Mouse (Mus musculus): Measurements from ENCODE around the gene Eln.
A peak's percentile ranks its signal among the peaks of the same experiment; 100 is the strongest.

Gene Eln

DNA sequence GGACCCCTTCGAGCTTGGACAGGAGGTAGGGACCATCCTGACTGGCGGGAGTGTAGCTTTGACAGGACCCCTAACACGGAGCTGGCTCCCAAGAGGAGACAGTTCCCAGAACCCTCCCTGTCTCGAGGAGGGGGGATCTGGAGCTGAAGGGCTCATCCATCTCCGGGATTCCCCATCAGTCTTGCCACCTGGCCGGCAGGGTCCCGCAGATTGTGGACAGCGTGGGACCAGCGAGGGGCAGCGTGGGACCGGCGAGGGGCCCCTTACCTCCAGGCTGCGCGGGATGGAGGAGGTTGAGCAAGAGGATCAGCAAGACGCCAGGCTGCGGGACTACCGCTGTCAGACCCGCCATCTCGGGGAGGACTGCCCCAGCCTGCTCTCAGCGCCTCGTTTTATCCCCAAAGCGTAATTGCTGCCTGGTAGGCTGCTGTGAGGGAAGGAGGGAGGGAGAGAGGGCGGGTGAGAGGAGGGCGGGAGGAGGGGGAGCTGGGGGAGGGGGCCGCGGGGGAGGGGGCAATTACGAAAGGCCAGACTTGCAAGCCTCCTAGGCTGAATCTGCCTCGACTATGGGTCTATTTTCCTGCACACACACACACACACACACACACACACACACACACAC lies at the start of gene Eln:
Eln (minus strand) TSS at position 434 of the 622 bp plus-strand sequence.
- DNase-seq (ENCODE audit: low spot score) = peak; percentile 58

DNA sequence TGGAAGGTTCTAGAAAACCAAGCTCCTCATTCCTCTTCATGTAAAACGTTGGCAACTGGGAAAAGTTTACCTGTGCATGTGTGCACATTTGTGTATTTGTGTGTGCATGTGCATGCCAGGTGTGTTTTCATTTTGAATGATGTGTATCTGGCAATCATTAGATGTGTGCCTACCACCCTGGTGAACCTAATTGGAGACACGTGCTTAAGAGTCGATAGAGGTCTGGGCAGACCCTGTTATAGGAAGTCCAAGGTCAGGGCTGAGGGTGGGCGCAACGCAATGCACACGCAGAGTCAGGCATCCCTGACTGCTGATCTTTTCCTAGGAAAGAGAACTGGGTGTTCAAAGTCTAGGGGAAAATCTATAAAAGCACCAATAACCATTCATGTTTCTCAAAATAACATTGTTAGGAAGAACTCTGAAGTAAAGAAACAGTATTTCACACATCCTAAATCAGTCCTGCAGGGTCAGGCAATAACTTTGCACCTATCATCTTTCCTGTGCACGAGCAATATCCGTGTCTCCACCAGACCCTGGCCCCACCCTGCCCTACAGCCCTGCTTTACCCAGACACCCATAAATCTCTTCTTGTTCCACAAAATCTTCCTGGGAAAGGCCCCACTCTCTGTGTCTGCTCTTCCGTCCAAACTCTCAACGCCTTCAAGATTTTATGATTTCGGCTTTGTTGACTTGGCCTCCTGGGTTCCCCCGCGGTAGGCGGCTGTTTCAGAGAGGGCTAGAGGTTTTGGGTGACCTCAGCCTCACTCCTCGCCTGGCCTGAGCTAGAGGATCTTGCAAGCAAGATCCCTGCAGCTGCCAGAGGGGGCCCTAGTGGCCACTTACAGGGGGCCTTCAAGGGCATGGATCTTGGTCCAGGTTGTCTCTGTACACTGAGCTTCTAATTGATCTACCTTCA lies 43.2 kb upstream of the Eln start:
- DNase-seq (ENCODE audit: low spot score) = peak; percentile 37

- peak; percentile 73 for DNase-seq (ENCODE audit: low spot score)
Measured at GRCm38 (mm10) chr5:134788237-134788636, 41.1 kb upstream of the Eln start.

- DNase-seq (ENCODE audit: low spot score) = no peak
Measured at GRCm38 (mm10) chr5:134785691-134786371, 38.7 kb upstream of the Eln start.

GRCm38 (mm10) chr5:134783794-134784193 lies 36.7 kb upstream of the Eln start:
- no peak for DNase-seq (ENCODE audit: low spot score)

DNA sequence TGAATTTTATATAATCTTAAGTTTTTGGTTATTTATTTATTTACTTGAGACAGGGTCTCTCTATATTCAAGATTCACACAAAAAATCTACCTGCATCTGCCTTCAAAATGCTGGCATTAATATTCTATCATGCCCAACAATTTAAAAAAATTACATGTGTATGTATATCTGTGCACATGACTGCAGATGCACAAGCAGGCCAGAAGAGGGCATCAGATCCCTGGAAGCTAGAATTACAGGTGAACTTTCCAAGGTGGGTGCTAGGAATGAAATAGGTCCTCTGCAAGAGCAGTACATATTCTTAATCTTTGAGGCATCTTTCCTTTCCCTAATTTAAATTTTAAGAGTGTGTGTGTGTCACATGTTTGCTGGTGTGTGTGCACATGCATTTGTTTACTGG lies 33.8 kb upstream of the Eln start:
- no peak for DNase-seq (ENCODE audit: low spot score)

DNA sequence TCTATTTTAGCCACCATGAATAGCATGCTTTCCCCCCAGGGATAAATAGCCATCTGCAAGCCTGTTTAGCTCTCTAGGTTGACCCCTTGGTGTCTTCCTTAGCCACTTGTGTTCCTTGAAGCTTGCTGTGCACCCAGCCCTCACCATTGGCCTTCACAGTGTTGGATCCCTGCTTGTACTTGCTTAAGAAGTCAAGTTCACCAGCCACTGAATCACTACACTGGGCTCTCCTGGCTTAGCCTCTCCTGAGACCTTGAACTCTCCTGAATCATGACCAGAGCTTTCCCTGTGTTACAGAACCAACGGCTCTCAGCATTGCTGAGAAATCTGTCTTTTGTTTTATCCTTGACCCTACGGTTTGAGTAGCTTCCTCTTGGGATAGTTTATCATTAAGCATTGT lies 33.0 kb upstream of the Eln start:
- DNase-seq (ENCODE audit: low spot score) = no peak

DNA sequence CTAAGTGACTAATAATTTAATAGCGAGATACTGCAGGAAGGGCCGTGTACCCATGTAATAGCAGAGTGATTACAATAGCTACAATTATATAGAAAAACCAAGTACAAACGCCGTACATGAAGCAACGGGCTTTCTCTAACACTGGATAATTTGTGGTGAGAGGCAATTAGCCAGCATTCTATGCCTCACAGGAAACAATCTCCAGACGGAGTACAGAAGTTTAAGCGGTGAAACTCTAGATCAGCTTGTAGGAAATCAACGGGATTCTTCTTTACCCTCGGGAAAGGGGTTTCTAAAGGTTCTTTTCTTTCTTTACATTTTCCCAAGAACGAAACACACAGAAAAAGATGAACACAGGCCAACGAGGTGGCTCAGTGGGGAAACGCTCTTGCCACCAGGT lies 29.4 kb upstream of the Eln start:
- DNase-seq (ENCODE audit: low spot score) = no peak

DNA sequence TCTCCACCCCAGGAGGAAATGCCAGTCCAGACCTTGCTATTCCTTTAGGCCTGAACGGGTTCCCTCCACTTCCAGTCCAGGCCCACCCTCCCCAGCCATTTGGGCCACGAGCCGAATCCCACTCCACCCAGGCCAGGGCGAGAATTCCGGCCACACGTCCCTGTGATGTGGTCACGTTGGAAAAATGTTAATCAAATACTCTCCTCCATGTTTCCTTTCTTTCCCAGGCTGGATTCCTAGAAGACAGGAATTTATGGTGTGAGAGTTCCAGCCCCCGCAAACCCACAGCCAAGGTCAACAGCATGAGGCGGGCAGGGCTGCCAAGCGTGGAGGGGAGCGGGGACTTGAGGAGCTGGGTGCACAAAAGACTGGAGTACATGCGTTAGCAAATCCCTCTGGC lies 25.4 kb upstream of the Eln start:
- DNase-seq (ENCODE audit: low spot score) = no peak

DNA sequence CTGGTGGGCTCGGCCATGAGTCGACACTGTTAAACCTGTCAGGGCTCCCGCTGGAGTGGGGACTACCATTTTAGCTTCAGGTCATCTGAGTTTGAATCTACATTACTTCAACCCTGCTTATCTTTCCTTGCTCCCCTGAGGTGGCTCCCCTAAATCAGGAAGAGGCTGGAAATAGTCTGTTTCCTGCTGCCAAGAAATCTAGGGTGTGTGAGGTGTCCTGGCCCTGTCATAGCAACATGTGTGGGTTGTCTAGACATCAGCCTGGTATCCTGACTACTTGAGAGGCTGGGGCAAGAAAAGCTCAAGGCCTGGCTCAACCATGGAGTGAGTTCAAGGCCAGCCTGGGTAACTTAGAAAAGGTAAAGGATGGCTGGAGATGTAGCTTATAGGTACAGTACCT lies 24.6 kb upstream of the Eln start:
- no peak for DNase-seq (ENCODE audit: low spot score)

DNA sequence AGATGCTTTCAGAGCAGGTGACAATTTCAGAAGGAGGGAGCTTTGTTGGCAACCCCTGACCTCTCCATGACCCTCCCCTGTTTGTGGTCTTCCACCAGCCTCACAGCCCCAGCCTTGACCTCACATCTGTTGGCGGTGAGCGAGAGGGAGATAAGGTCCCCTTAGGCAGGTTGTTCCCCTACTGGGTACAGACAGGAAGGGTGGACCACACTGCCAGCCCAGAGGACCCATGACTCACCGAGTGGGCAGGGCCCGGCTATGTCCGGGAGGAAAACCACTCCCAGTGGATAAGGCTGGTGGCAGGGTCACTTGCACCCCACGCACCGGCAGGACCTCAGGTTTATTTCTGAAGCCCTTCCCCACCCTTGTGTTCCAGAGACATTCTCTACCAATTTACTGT lies 22.1 kb upstream of the Eln start:
- DNase-seq (ENCODE audit: low spot score) = no peak

- no peak for DNase-seq (ENCODE audit: low spot score)
Measured at GRCm38 (mm10) chr5:134765441-134765840, 18.3 kb upstream of the Eln start.

DNA sequence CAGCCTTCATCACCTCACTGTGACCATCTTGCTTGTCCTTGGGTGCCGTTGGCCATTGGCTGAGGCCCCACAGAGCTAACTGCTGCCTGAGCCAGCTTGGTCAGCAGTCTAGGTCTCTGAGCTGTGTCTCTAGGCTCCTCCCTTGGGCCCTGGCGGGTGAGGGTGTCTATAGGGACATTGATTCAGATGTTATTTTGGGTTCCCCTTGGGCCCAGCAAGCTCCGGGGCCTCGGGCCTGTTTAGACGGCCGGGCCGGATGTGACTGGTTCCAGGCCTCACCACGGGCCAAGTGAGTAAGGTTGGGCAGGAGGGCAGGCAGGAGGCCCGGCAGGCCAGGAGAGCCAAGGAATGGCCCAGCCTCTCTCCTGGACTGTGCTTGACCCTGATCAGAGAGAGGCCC lies 16.2 kb upstream of the Eln start:
- DNase-seq (ENCODE audit: low spot score) = no peak

GRCm38 (mm10) chr5:134761409-134762124 lies 14.4 kb upstream of the Eln start:
- no peak for DNase-seq (ENCODE audit: low spot score)

GRCm38 (mm10) chr5:134756031-134756430 lies 8.9 kb upstream of the Eln start:
- DNase-seq (ENCODE audit: low spot score) = no peak

DNA sequence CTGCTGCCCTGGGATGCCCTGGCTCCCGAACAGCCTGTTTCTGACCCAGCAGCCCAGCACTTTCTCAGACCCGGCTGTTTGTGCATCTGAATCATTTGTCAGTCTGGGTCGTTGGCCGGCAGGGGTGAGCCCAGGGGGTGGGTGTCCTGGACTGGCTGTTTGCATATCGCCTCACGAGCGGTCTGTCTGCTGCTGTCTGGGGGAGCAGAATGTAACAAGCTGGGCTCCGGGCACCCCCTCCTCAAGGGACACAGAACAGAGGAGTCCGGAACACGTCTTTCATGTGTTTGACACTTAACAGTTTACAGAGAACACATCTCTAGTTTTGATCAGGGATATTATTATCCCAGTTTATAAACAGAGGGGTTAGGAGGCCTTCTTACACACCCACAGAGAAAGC lies 7.0 kb upstream of the Eln start:
- DNase-seq (ENCODE audit: low spot score) = no peak

- no peak for DNase-seq (ENCODE audit: low spot score)
Measured at GRCm38 (mm10) chr5:134750469-134750868, 3.3 kb upstream of the Eln start.

- DNase-seq (ENCODE audit: low spot score) = peak; percentile 78
Measured at GRCm38 (mm10) chr5:134747947-134748618, 960 bp upstream of the Eln start.

- no peak for DNase-seq (ENCODE audit: low spot score)
Measured at GRCm38 (mm10) chr5:134747512-134747893, 380 bp upstream of the Eln start.

DNA sequence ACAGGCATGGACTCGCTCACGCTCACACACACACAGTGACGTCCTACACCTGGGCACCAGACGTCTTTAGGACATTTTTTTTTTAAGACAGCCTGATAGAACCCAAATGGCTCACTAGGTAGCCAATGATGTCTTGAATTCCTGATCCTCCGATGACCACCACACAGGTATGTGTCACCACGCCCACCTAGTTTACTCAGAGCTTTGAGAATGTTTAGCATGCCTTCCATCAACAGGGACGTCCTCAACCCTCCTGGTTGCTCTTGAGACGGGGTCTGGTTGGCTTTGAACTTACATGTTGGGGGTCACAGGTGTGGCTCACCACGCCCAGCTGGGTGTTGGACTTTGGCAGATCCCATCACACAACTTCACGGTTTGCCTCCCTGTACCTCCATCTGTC lies 922 bp downstream of the Eln start:
- no peak for DNase-seq (ENCODE audit: low spot score)

DNA sequence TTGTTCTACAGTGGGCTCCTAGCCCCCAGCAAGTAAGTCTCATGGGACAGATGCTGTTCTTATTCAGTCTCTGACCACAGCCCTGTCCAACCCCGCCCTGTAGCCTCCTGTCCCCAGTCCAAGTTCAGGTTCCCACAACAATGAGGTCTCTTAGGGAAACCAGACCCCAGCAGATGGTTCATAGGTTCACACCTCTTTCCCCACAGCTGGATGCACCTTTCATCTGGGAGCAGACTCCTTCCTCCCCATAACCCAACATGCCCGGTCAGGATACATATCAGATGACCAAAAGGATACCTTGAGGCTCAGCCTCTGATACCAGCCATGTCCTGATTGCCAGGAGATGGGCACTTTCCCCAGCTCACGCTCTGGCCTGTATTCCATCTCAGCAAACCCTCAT lies 1.3 kb downstream of the Eln start:
- DNase-seq (ENCODE audit: low spot score) = no peak

DNA sequence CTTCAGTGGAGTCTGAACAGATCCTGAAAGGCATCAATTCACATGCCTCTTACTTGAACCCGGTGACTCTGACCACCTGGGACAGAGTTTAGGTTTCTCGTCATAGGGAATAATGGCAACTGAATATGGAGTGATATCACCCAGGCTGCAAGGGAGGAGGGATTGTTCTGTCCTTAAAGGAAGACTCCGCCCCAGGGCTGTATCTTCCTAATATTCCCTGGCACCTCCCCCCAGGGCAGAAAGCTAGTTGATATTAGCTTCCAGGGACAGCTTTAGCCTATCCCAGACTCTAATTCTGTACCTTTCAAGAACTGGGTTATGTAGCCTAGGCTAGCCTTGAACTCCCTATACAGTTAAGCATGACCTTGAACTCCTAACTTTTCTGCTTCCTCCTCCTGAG lies 2.1 kb downstream of the Eln start:
- DNase-seq (ENCODE audit: low spot score) = no peak

All from embryo, embryonic 10 days (tissue).